Mouse (Mus musculus) midbrain, embryonic 14.5 days (tissue): ENCODE data around the gene Hivep2. TPM values are rescaled to one million over a fixed set of nuclear protein-coding genes. Genes with fewer than 3 reads are reported as not detected.

ENCODE experiments used
- ATAC-seq: fragments of 200-750 bp; cut with Nextera tagmentation; 2 replicates; pipeline ENCODE4 v1.8.0; 2017; ENCODE audit warnings: moderate number of reproducible peaks, moderate library complexity; ENCODE audit not compliant: low FRiP score, low TSS enrichment
- DNase-seq: peaks from one replicate; pipeline ENCODE4 v3.0.0-alpha.2; 2015
- H3K27ac ChIP-seq: fragments of 300-500 bp; sonication (generic); replicated peaks from 2 replicates; pipeline ENCODE4 v1.5.1; 2014; ENCODE audit warnings: mild to moderate bottlenecking, low read depth, low read length, moderate library complexity
- H3K27me3 ChIP-seq: fragments of 300-500 bp; sonication (generic); 2 replicates; pipeline ENCODE4 v1.6.1; 2014; ENCODE audit warnings: low read length, control low read depth, mixed read lengths; ENCODE audit not compliant: control insufficient read depth, insufficient read depth
- H3K36me3 ChIP-seq: fragments of 300-500 bp; sonication (generic); 2 replicates; pipeline ENCODE4 v1.6.1; 2014; ENCODE audit warnings: low read length, control low read depth; ENCODE audit not compliant: control insufficient read depth, insufficient read depth
- H3K4me1 ChIP-seq: fragments of 300-500 bp; sonication (generic); 2 replicates; pipeline ENCODE4 v1.6.1; 2014; ENCODE audit warnings: mild to moderate bottlenecking, antibody characterized with exemption, low read length, control low read depth; ENCODE audit not compliant: control insufficient read depth, insufficient read depth
- H3K4me2 ChIP-seq: fragments of 300-500 bp; sonication (generic); 2 replicates; pipeline ENCODE4 v1.6.1; 2014; ENCODE audit warnings: mild to moderate bottlenecking, low read length, moderate library complexity
- H3K4me3 ChIP-seq: fragments of 300-500 bp; sonication (generic); replicated peaks from 2 replicates; pipeline ENCODE4 v1.5.1; 2014; ENCODE audit warnings: low read depth, low read length
- H3K9ac ChIP-seq: fragments of 300-500 bp; sonication (generic); replicated peaks from 2 replicates; pipeline ENCODE4 v1.6.1; 2014; ENCODE audit warnings: mild to moderate bottlenecking, low read length, moderate library complexity
- H3K9me3 ChIP-seq: fragments of 300-500 bp; sonication (generic); 2 replicates; pipeline ENCODE4 v1.6.1; 2016; ENCODE audit warnings: low read length, control low read depth, mixed read lengths; ENCODE audit not compliant: control insufficient read depth
- WGBS: fragments of 180-500 bp; shearing (Covaris S2); extraction: QIAGEN DNeasy Blood & Tissue Kit; methylation state at CpG from one replicate; pipeline ENCODE4 v1.1.7; 2014; 5-methylcytosine and 5-hydroxymethylcytosine counted together
- polyA plus RNA-seq: library from polyadenylated mRNA; unstranded; fragments of >200 nt; fragmentation: Nextera tagmentation; extraction: Ambion mirVana; gene quantifications from 2 replicates; pipeline ENCODE4 v1.2.1, GENCODE M21; 2014

Gene Hivep2
- polyA plus RNA-seq, 1 experiment from 2014 or later: 12.8 TPM

DNA sequence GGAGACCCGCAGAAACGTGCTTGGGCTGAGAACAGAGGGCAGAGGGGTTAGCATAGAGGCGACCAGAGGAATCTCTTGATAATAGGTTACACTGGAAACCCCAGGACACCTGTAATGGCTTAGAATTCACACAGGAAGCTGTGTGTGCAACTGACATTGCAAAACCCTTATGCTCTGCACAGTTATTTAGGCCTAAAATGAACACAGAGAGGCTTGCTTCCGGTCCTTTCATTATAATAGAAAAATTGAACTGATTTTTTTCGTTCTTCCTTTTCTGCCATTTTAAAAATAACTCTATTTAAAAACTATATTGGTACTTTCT lies 2.3 kb downstream of the Hivep2 start:
- ATAC-seq (no peak), DNase-seq (no peak)
- Histone ChIP-seq H3K9ac (peak overlapping the region; percentile 82), H3K9me3 (no peaks in the 10 kb centered on the region), H3K4me2 (peak overlapping the region; percentile 100), H3K4me3 (peak overlapping the region; percentile 60), H3K4me1 (no peaks in the 10 kb centered on the region), H3K27ac (peak overlapping the region; percentile 96), H3K27me3 (0 out of 2 replicates have a peak, but pooled peaks cover 2% of the 10 kb centered on the region), H3K36me3 (no peaks in the 10 kb centered on the region)
- WGBS: 13% methylated on average over 5 of the region's 5 CpGs

DNA sequence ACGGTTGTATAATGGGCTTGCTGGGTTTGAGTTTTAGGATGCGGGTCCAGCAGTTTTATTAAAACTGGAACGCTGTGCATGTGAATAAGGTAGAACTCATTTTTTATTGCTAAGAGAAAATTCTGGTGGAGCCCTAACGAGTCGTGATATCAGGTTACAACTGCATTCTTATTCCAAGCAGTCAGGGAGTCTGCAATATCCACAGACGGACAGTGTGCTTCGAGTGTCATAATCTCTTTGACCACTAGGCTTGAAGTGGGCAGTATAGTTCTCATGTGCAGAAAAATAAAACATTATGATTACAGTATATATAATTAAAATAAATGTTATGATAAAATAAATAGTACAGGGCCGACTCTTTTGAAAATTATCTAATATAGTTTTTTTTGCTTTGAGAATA lies 3.1 kb downstream of the Hivep2 start:
- Histone ChIP-seq H3K36me3 (no peaks in the 10 kb centered on the region), H3K9me3 (no peaks in the 10 kb centered on the region), H3K27ac (no peak overlapping the region), H3K4me2 (peak overlapping the region; percentile 100), H3K4me3 (peak overlapping the region; percentile 60; the same call in 1 of the 2 replicates), H3K27me3 (no peaks in the 10 kb centered on the region), H3K9ac (no peak overlapping the region), H3K4me1 (no peaks in the 10 kb centered on the region)
- DNase-seq: peak; percentile 69
- ATAC-seq: no peak
- 20% methylated on average over 8 of the region's 8 CpGs for WGBS

GRCm38 (mm10) chr10:13970321-13970720 lies 4.4 kb downstream of the Hivep2 start:
- WGBS: 85% methylated on average over 3 of the region's 3 CpGs
- no peak for ATAC-seq
- no peak overlapping the region for H3K27ac ChIP-seq
- no peaks in the 10 kb centered on the region for H3K27me3 ChIP-seq
- no peak overlapping the region for H3K4me2 ChIP-seq
- no peak overlapping the region for H3K4me3 ChIP-seq
- H3K36me3 ChIP-seq: no peaks in the 10 kb centered on the region
- no peaks in the 10 kb centered on the region for H3K9me3 ChIP-seq
- no peak for DNase-seq
- H3K4me1 ChIP-seq: no peaks in the 10 kb centered on the region
- H3K9ac ChIP-seq: no peak overlapping the region

GRCm38 (mm10) chr10:13971268-13971667 lies 5.4 kb downstream of the Hivep2 start:
- no peak overlapping the region for H3K9ac ChIP-seq
- DNase-seq (no peak), ATAC-seq (no peak)
- H3K4me3 ChIP-seq: no peak overlapping the region
- H3K27ac ChIP-seq: no peak overlapping the region
- no peaks in the 10 kb centered on the region for H3K9me3 ChIP-seq
- WGBS: 76% methylated on average over 5 of the region's 5 CpGs
- H3K4me1 ChIP-seq: no peaks in the 10 kb centered on the region
- H3K4me2 ChIP-seq: no peak overlapping the region
- H3K36me3 ChIP-seq: no peaks in the 10 kb centered on the region
- no peaks in the 10 kb centered on the region for H3K27me3 ChIP-seq

- no peak for DNase-seq
- Histone ChIP-seq H3K4me3 (no peak overlapping the region), H3K9ac (no peak overlapping the region), H3K9me3 (no peaks in the 10 kb centered on the region), H3K27ac (no peak overlapping the region), H3K4me1 (no peaks in the 10 kb centered on the region), H3K27me3 (no peaks in the 10 kb centered on the region), H3K36me3 (no peaks in the 10 kb centered on the region), H3K4me2 (no peak overlapping the region)
- 86% methylated on average over 7 of the region's 7 CpGs for WGBS
- no peak for ATAC-seq
Observed at GRCm38 (mm10) chr10:13973563-13974179, 7.8 kb downstream of the Hivep2 start.

DNA sequence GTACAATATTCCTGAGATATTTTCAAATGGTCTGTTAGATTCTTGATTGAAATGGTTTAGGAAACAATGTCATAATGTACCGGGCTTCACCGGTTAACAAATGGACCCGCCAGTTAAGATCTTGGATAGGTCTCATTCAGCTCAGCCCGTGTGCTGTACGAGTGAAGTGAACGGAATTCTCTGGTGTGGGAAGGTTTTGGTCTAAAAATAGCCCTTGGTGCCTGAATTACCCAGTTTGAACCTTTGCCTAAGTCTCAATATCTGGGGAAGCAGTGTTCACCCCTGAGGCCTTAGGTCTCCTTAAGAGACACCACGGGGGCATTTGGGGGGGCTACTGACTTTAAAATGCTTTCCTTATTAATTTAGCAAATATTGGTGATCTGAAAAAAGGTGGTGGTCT lies 8.6 kb downstream of the Hivep2 start:
- no peaks in the 10 kb centered on the region for H3K9me3 ChIP-seq
- H3K27ac ChIP-seq: no peak overlapping the region
- no peaks in the 10 kb centered on the region for H3K36me3 ChIP-seq
- 74% methylated on average over 7 of the region's 7 CpGs for WGBS
- ATAC-seq: no peak
- no peaks in the 10 kb centered on the region for H3K27me3 ChIP-seq
- H3K4me1 ChIP-seq: no peaks in the 10 kb centered on the region
- H3K4me3 ChIP-seq: no peak overlapping the region
- no peak overlapping the region for H3K9ac ChIP-seq
- no peak for DNase-seq
- no peak overlapping the region for H3K4me2 ChIP-seq

- WGBS: 83% methylated on average over 4 of the region's 4 CpGs
- no peaks in the 10 kb centered on the region for H3K4me1 ChIP-seq
- H3K9me3 ChIP-seq: no peaks in the 10 kb centered on the region
- no peak overlapping the region for H3K4me3 ChIP-seq
- no peak overlapping the region for H3K4me2 ChIP-seq
- no peaks in the 10 kb centered on the region for H3K36me3 ChIP-seq
- H3K27me3 ChIP-seq: no peaks in the 10 kb centered on the region
- no peak overlapping the region for H3K27ac ChIP-seq
- no peak overlapping the region for H3K9ac ChIP-seq
- ATAC-seq (no peak), DNase-seq (no peak)
Observed at GRCm38 (mm10) chr10:13975861-13976260, 10.0 kb downstream of the Hivep2 start.

DNA sequence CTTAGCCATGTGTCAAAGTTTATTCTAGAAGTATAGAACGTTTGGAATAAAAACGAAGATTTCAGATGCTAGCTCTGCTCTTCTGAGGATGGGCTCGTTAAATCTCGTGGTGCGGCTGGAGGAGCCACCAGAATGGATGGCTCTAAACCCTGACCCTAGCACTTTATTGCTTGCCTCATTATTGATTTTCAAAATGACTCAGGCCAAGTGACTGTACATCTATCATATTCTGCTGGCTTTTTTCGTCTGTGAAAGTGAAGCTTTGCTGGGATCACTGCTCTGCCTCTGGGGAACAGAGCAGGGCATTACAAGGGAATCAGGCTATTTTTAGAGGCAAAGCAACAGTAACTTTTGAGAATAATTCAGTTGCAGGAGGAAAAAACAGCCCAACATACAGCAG lies 10.4 kb downstream of the Hivep2 start:
- H3K27ac ChIP-seq: no peak overlapping the region
- H3K27me3 ChIP-seq: no peaks in the 10 kb centered on the region
- DNase-seq (no peak), ATAC-seq (no peak)
- no peak overlapping the region for H3K9ac ChIP-seq
- H3K36me3 ChIP-seq: no peaks in the 10 kb centered on the region
- H3K9me3 ChIP-seq: no peaks in the 10 kb centered on the region
- H3K4me1 ChIP-seq: no peaks in the 10 kb centered on the region
- no peak overlapping the region for H3K4me3 ChIP-seq
- H3K4me2 ChIP-seq: no peak overlapping the region
- WGBS: 83% methylated on average over 6 of the region's 6 CpGs

DNA sequence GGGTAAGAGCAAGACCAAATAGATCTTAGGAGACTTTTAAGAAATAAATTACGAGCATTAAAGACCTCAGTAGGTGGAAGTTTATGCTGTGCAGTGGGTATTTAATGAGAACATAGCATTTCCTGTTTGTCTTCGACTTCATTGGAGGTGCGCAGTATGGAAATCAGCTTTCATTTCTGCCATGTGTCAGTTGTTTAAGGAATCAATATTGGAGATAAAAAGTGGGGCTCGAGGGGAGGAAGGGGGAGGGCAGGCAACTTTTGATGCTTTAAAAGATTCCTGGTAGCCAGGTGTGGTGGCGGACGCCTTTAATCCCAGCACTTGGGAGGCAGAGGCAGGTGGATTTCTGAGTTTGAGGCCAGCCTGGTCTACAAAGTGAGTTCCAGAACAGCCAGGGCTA lies 16.4 kb downstream of the Hivep2 start:
- DNase-seq: no peak

More for the DNA sequence above, 16.4 kb downstream of the Hivep2 start:
- peaks cover 10% of the 10 kb centered on the region; the same call in 1 of the 2 replicates for H3K4me1 ChIP-seq
- H3K9ac ChIP-seq: peak overlapping the region; percentile 81; the same call in 1 of the 2 replicates
- H3K27ac ChIP-seq: no peak overlapping the region
- H3K4me2 ChIP-seq: peak overlapping the region; percentile 82
- no peaks in the 10 kb centered on the region for H3K27me3 ChIP-seq
- H3K4me3 ChIP-seq: peak overlapping the region; percentile 58; the same call in 1 of the 2 replicates
- ATAC-seq: no peak
- H3K36me3 ChIP-seq: no peaks in the 10 kb centered on the region
- WGBS: 70% methylated on average over 6 of the region's 6 CpGs
- H3K9me3 ChIP-seq: no peaks in the 10 kb centered on the region
